Comparison of ENCODE assay signal across 10 mouse cellular contexts in genomic region chr13:20041169-20041830, GRCm38 (mm10). TPM values are rescaled to one million over a fixed set of nuclear protein-coding genes. Genes with fewer than 3 reads are reported as not detected.
DNase-seq lines count a peak whose midpoint lies in the region; ATAC-seq lines count a peak whose summit lies in the region.
"Had no signal": no experiment of that assay in that cellular context is flagged by ENCODE, and none has a peak within 500 bp of the region (broad histone marks: within the 10 kb centered on the region; RNA-seq: fewer than 3 reads in every experiment).

No protein-coding gene starts in this region.

- no peak overlapping the region for H3K9ac ChIP-seq in midbrain, embryonic 16.5 days (ENCODE audit: low read depth, low read length)
- H3K9ac ChIP-seq: limb, embryonic 15.5 days had no signal

- peak; percentile 50; the same call in 1 of the 2 replicates for ATAC-seq in midbrain, embryonic 16.5 days
- no peak for ATAC-seq in monocyte, adult 5-6 weeks (replicated peaks; ENCODE audit: insufficient number of reproducible peaks, low FRiP score, low TSS enrichment, poor library complexity, severe bottlenecking)

- no peaks in the 10 kb centered on the region for H3K36me3 ChIP-seq in hindbrain, embryonic 10.5 days
- H3K36me3 ChIP-seq in midbrain, embryonic 16.5 days (ENCODE audit: control insufficient read depth, insufficient read depth, low read length), result no peaks in the 10 kb centered on the region
- H3K36me3 ChIP-seq: limb, embryonic 15.5 days had no signal

- no peaks in the 10 kb centered on the region for H3K27me3 ChIP-seq in hindbrain, embryonic 10.5 days (ENCODE audit: insufficient read depth, poor library complexity, severe bottlenecking)
- no peaks in the 10 kb centered on the region for H3K27me3 ChIP-seq in midbrain, embryonic 16.5 days (ENCODE audit: control insufficient read depth, insufficient read depth, low read depth, low read length)
- H3K27me3 ChIP-seq: limb, embryonic 15.5 days had no signal

- H3K27ac ChIP-seq in hindbrain, embryonic 10.5 days, result peak overlapping the region; percentile 83
- H3K27ac ChIP-seq in midbrain, embryonic 16.5 days (ENCODE audit: low read length), result peak overlapping the region; percentile 53; the same call in 1 of the 2 replicates
- H3K27ac ChIP-seq: limb, embryonic 15.5 days had no signal

- no peak overlapping the region for H3K4me2 ChIP-seq in midbrain, embryonic 16.5 days (ENCODE audit: low read length)
- H3K4me2 ChIP-seq: limb, embryonic 15.5 days had no signal

- no peak overlapping the region for H3K4me3 ChIP-seq in hindbrain, embryonic 10.5 days
- no peak overlapping the region for H3K4me3 ChIP-seq in midbrain, embryonic 16.5 days (ENCODE audit: low read depth, low read length)
- H3K4me3 ChIP-seq: limb, embryonic 15.5 days had no signal

- peaks cover 12% of the 10 kb centered on the region for H3K4me1 ChIP-seq in hindbrain, embryonic 10.5 days (replicated peaks)
- H3K4me1 ChIP-seq in midbrain, embryonic 16.5 days (ENCODE audit: control insufficient read depth, insufficient read depth, low read length), result no peaks in the 10 kb centered on the region
- H3K4me1 ChIP-seq: limb, embryonic 15.5 days had no signal

- no peaks in the 10 kb centered on the region for H3K9me3 ChIP-seq in hindbrain, embryonic 10.5 days
- H3K9me3 ChIP-seq in midbrain, embryonic 16.5 days (replicated peaks; ENCODE audit: control insufficient read depth, low read length, poor library complexity, severe bottlenecking), result no peaks in the 10 kb centered on the region
- H3K9me3 ChIP-seq: limb, embryonic 15.5 days had no signal

- peak; percentile 5 for DNase-seq in cerebellum, adult 11-12 months
- DNase-seq in cerebellum, postnatal 4 days (ENCODE audit: low spot score in 2 of 2), result no peak
- DNase-seq in brain, adult 2 months (ENCODE audit: low read depth, low spot score), result peak; percentile 81
- peak; percentile 50 for DNase-seq in hindbrain, embryonic 10.5 days (ENCODE audit: low spot score)
- no peak for DNase-seq in kidney, adult 18-20 months
- DNase-seq in kidney, postnatal 25 days, result no peak
- DNase-seq: heart, postnatal 36 days had no signal

- WGBS in hindbrain, embryonic 10.5 days, result 18% methylated on average over 2 of the region's 2 CpGs
- 9% methylated on average over 2 of the region's 2 CpGs for WGBS in midbrain, embryonic 16.5 days

RNA-seq across cellular contexts. Expression of gene Elmo1, which starts 49.1 kb away (rescaled TPM):
- polyA plus RNA-seq in hindbrain, embryonic 10.5 days (2016; fragmentation: Nextera tagmentation; extraction: Ambion mirVana), result 12.5 and 19.2 TPM in 2 replicates
- polyA plus RNA-seq in midbrain, embryonic 16.5 days (2015; fragmentation: Nextera tagmentation; extraction: Ambion mirVana), result 38.5 and 43.2 TPM in 2 replicates
- 61.8 to 124 TPM (median 71.9 TPM) in 3 replicates for total RNA-seq in monocyte, adult 5-6 weeks (2017)

Comparison
In these comparisons a context has a peak if more than half of its experiments do, and no peak if none do; other contexts are left out.
1. DNase-seq: peak in cerebellum, adult 11-12 months (single experiment), brain, adult 2 months (single experiment) and hindbrain, embryonic 10.5 days (single experiment); none in cerebellum, postnatal 4 days (0 of 2), kidney, adult 18-20 months (single experiment) and kidney, postnatal 25 days (0 of 2).